Mouse (Mus musculus): ENCODE measurements around the gene Lrif1.
"Not testable (repeated sequence)": the region's sequence is repeated elsewhere in the genome, so short reads cannot be mapped to it uniquely, and the experiment has no call there.

The Lrif1 gene

DNA sequence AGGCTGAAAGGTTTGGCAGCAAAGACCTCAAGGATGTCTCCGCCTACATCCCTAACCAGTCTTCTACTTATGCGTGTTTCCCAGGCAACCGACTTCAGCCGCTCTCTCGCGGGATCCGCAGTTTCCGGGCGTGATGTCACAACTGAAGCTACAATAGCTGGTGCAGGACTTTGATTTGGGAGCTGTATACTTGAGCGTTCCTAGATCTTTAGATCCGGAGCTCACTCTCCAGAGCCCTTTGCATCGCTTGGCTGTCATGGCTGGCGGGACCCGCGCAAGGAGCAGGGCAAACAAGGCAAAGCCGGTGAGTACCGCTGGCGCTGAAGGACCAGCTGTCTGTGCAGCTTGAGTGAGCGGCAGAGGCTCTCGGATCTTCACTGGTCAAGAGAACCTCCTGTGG lies at the start of gene Lrif1:
TSS of gene Lrif1 (plus strand) at position 158 of the 400 bp plus-strand sequence.
- peak; percentile 87 to 94 for DNase-seq (ENCODE audit: low spot score in 2 of 2)

DNA sequence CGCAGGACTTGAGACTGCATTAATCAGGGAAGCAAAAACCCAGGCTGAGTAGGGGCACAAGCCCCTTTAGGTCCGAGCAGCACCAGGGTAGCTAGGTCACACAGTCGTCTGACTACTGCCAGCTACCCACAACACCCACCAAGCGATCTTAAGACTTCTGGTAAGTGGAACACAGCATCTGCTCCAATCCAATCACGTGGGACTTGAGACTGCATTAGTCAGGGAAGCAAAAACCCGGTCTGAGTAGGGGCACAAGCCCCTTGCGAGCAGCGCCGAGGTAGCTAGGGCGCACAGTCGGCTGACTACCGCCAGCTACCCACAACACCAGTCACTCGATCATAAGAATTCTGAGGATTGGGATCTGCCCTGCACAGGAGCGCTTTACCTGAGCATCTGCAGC lies 12.0 kb upstream of the Lrif1 start:
- not testable (repeated sequence) for DNase-seq (ENCODE audit: low spot score in 2 of 2)

DNA sequence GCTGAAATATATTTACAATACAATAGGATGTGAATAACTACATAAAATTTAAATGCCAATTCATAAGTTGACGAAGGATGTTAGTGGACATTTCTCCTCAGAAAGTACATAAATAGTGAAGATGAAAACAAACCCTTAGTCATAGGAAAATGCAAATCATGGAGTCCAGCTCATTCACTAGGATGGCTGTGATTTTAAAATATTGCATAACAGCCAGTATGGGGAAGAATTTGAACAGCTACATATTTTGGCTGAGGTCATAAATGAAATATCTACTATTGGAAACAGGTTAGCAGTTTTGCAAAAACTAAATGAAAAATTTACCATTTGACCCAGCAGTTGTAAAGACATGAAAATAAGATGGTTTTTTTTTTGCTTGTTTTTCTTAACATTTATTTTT lies 594 bp downstream of the Lrif1 start:
- DNase-seq (ENCODE audit: low spot score in 2 of 2), result no peak

DNA sequence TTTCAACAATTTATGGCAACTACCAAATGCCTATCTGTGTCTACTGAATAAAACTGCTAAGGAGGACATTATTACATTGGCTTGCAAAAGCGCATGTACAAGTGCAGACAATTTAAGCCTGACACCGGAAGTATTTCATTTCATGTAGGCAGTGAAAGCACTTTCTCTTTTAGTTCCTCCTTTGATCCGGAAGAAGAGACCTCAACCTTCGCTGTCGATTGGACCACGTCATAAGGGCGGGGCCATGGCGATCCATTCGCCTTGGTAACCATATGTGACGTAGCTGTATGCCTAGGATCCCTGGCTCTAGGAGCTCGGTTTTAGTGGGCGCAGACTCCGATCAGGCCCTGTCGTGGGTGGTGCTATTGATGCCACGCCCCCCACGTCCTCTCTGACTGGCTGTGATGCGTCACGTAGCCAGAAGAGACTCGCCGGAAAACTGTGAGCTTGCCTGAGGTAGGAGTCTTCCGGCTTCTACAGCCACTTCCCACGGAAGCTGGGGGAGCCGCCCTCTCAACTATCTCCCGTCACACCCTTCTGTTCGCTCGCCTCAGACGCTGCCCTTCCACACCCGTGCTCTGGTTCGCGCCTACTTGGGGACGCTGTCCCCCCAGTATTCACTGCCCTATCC lies 36.7 kb downstream of the Lrif1 start:
- DNase-seq (ENCODE audit: low spot score in 2 of 2), result peak; percentile 93 to 97

DNA sequence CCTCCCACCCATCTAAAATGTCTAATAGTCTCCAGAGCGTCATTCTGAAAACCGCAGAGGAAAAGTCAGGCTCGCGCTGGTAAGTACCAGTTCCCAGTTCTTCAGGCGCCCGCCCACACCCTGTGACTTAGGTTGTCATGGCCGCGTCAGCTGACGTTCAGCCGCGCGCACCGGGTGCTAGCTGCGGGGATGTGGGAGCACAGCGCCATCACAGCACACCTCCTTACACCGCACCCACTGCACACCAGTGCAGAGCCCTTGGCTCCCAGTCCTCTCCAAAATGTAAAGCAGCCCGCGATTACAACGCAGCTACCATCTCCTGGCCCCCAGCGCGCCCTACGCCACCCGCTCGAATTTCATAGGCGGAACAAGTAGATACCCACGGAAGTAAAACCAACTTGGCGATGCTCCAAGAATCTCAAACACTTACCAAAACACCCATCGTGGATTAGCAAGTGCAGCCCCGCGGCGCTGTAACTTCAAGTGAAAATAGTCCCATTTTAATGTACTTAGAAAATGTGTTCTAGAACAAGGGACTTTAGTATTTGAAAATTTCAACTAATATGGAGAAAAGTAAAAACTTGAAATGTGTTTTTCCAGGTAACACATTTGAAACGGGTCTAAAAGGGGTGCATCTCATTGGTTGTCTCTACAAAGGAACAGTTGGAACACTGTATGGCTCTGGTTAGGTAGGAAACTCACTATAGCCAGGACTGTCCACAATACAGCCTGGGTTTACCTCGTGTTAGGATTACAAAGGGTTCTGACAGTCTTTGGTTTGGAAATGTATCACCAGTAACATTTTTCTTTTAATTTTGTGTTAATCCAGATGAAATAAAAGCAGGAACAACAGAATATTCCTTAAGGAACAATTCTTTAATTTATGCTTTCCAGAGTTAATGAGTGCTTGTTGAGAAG lies 37.5 kb downstream of the Lrif1 start:
- DNase-seq (ENCODE audit: low spot score in 2 of 2), result peak; percentile 90 to 92

DNA sequence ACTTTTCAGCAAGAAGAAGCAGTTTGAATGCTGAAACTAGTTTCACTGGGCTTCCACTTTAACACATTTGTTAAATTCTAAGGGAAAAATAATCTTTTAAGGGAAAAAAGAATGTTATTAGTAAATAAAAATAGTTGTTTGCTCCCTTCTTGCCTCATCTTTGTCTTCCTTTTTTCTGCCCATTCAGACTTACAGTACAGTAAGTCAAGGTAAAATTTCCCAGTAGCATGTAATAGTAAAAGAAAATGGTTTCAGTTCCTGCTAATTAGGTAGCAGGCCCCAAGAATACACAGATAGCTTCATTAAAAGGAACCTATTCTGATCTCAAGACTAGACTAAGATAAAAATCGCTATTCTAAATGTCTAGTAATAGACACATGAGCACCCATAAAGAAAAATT lies 71.1 kb downstream of the Lrif1 start:
- no peak for DNase-seq (ENCODE audit: low spot score in 2 of 2)

DNA sequence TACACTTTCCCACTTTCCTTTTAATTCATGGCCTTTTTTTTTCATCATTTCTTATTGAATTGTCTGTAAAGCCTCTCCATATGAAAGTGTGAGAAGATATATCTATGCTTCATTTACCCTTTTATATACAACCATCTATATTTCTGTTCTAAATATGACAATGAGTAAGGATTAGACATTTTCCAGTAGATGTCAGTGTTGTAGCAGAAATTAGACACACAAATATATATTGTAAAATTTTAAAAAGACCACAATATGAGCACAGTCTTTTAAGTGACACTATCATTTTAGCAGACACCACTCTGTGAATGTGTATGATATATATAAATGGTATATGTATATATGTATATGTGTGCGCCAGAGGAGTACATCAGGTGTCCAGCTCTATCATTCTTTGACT lies 87.0 kb downstream of the Lrif1 start:
- DNase-seq (ENCODE audit: low spot score in 2 of 2), result no peak

DNA sequence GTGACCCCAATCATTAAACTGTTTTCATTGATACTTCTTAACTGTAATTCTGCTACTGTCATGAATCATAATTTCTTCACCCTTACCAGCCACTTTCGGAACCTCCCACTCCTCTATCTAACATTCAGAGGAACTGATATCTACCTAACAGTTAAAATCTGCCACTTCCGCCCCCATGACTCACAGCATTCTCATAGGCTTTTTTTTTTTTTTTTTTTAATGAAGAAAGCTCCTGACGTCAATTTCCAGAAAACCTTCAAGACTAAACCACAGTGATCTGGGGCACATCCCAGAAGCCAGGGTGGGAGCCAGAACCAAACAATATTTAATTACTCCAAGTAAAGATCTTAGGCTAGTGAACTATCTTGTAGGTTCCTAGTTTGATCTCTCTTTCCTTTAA lies 100.3 kb downstream of the Lrif1 start:
- DNase-seq (ENCODE audit: low spot score in 2 of 2), result no peak

Measured in frontal cortex, postnatal 36 days (tissue).